Mouse (Mus musculus) 3T3-L1 (cell line): ENCODE data around the gene Rnf224.

Experiments used
- DNase-seq: peaks from one replicate; pipeline ENCODE4 v3.0.0-alpha.2; 2015; ENCODE audit warnings: low read depth, low spot score

Gene Rnf224

DNA sequence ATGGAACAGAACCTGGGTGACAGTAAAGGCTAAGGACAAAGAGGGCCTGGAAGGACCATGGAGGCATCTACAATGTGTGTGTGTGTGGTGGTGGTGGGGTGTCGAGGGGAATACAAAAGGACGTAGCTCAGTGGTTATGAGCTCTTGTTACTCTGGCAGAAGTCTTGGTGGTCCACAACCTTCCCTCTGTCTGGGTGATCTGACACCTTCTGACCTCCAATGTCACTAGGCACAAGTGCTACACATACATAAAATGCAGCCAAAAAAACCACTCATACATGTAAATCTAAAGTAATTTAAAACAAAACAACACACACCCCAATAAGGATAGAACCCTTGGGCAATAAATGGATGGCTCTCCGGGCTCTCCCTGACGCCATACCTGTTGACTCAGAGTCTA is 9.2 kb downstream of the Rnf224 start:
- no peak for DNase-seq

DNA sequence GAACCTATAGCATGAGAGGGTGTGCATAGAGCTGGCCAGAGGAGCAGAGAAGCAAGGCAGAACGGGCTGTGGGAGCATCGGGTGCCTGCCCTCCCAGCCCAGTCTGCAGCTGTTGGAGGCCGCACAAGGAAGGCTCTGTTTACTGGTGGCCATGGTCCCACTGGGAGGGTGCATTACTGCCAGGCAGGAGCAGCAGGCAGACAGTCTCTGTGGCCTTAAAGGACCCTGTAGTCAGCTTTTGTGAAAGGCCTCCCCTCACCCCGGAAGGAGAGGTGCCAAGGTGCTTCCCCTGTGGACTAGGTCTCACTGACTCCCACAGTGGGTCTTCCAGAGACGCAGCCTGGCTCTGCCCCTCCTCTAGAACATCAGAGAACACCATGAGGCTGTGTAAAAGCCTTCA is 9.7 kb downstream of the Rnf224 start:
- DNase-seq, result no peak

DNA sequence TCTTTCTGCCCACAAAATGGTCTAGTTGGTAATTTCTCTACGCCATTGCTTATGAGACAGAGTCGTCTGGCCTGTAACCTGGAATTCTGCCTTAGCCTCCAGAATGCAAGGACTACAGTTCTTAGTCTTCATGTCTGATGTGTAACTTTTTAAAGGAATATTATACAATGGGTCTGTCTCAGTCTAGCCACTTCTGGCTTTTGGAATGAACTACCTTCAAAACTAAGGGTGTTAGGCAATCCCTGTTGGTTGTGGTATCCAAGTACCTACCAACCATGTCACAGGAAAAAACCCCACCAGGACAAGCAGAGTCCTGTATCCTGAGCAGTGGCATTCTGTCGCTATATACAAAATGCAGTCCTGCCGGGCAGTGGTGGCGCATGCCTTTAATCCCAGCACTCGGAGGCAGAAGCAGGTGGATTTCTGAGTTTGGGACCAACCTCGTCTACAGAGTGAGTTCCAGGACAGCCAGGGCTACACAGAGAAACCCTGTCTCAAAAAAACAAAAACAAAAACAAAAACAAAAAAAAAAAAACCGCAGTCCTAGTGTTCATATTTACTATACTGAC is 10.7 kb downstream of the Rnf224 start:
- DNase-seq, result peak; percentile 20

DNA sequence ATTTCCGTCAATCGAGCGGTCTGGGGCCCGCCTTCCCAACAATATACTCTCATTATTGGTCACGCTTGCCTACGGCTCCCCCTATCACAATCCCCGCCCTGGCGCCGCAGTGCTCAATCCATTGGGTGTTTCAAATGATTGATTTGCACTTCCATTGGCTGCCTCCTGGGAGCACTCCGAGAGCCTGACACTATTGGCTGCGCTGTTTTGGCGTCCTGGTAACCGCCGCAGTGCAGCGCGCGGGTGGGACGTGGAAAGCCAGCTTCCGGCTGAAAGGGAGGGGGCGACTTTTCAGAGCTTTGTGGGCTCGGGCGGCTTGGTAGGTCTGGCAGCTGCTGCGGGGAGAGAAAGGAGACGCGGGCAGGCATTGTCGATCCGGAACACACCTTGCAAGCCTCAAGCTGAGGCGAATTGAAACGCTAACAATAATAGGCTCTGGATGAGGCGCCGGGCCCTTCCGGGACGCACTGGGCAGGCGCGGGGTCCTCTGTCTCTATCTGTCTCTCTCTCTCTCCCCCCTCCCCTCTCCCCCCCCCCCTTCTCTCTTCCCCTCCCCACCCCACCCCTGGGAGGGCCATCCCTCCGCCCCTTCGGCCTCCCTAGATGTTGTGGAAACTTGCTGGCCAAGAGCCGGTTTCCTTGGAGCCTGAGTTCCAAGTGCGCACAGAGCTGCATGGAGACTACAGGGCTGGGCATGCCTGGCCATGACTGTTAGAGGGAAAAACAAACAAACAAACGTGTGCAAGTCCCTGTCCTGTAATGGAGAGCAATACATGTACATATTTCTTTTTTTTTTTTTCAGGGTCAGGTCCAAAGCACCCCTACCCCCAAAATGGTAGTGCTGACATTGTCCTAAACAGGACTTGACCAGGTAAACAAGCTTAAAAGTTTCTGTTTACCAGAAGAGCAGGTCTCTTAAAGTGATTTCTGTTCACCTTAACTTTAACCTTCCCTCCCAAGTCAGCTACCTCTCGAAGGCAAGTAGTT is 11.5 kb downstream of the Rnf224 start:
- peak; percentile 99 for DNase-seq

DNA sequence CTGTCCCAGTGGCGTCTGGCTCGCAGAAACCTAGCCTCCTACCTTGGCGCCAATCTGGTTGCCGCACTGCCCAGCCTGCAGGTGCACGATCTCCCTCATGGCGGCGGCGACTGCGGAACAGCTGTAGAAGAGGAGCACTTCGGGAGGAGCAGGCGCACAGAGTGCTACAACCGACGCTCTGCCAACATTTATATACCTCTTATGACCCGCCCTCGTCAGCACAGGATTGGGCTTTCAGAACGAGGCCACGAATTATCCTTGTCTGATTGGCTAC is 12.2 kb downstream of the Rnf224 start, which contains the start of gene Tubb4b:
Gene Tubb4b, minus strand, starts transcription at position 211 of the 274 bp plus-strand sequence.
- DNase-seq, result no peak

DNA sequence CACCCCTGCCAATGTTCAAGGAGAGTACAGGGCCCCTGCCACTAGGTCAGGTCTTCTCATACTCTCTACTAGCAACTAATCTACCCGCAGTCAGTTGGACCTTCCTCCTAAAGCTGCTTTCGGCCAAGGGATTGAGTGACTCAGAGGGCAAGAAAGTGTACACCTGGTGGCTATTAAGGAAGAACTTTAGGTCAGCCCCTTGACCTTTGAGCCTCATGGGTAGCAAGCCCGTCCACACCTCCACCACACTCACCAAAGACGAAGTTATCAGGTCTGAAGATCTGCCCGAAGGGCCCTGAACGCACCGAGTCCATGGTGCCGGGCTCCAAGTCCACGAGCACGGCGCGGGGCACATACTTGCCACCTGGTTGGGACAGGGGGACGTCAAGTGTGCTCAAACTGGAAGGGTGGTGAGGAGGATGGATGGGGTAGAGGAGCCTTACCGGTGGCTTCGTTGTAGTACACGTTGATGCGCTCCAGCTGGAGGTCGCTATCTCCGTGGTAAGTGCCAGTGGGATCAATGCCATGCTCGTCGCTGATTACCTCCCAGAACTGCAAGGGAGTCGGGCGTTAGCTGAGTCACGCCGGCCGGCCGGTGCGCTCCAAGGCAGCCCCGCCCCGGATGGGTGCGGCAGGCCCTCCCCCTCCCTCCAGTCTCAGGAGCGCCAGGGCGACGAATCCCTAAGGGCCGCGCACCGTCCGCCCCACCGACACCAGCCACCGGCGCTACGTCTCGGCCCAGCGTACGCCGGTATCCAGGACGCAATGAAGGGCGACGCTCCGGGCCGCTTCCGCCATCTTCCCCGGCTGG is 12.7 kb downstream of the Rnf224 start:
- DNase-seq, result peak; percentile 81

DNA sequence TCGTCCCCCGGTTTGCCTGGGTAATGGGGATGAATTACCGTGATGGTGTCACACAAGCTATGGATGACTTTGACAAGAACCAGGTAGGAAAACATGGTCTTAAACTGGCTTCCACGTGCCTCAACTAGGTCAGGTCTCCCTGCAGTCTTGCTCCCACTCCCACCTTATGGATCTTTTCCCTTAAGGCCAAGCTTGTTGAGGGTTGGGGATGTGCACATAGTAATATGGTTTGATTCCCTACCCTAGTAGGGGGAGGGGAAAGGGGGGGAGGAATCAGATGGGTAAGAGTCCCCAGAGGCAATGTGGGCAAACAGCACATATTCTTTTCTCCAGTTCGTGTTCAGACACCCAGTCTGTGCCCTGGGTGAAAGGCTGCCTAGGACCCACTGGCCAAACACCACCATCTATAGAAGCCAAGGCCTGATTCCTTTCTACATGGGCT is 15.2 kb downstream of the Rnf224 start:
- no peak for DNase-seq

DNA sequence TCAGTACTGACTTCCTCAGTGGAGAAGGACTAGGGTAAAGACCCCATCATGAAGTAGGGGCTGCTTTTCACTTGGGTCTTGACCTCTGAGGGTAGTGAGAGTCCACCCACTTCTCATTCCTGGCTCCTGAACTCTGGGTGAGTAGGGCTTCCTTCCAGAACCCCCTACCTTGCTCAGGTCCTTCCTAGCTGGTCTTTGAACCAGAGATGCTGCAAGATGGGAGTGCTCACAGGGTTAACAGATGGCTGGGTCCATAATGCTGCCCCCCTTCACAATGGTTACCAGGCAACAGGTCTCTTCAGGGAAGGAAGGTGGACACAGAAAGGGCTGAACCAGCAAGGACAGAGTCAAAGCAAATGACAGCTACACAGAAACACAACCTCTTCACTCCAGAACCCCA is 18.1 kb downstream of the Rnf224 start, which contains the start of gene Fam166a:
Gene Fam166a, plus strand, starts transcription at position 301 of the 400 bp plus-strand sequence.
- no peak for DNase-seq

DNA sequence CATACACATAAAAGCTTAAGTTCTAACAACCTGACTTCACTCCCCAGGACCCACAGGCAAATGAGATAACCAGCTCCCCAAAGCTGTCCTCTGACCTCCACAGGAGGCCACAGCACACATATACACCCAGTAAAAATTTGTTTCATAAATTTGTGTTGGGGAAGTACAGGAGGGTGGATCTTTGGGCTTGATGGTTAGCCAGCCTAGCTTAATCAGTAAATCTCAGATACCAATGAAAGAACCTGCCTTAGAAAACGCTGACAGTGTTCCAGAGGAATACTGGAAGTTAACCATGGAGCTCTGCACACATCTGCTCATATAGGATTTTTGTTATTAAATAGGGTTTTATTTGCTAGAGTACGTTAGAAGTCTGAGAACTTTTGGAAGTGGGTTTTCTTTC is 18.9 kb downstream of the Rnf224 start:
- DNase-seq, result no peak

DNA sequence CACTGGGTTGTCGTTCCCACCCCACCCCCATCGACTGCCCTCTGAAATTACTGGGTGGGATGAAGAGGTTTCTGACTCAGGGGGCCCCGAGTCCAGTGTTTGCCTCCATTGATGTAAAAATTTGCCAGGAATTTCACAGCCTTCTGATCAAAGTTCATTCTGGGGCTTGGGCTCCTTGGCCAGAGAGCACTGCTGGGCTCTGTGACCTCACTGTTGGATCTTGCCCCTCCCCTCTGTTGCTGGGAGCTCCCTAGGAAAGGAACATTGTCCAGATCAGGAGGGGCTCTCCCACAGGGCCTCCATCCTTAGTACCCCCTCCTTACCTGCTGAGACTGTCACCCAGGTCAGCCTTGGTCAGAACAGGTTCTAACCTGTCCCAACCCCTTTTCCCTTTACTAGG is 22.1 kb downstream of the Rnf224 start, which contains the start of gene Stpg3:
Gene Stpg3, minus strand, starts transcription at position 194 of the 400 bp plus-strand sequence.
- DNase-seq, result no peak

DNA sequence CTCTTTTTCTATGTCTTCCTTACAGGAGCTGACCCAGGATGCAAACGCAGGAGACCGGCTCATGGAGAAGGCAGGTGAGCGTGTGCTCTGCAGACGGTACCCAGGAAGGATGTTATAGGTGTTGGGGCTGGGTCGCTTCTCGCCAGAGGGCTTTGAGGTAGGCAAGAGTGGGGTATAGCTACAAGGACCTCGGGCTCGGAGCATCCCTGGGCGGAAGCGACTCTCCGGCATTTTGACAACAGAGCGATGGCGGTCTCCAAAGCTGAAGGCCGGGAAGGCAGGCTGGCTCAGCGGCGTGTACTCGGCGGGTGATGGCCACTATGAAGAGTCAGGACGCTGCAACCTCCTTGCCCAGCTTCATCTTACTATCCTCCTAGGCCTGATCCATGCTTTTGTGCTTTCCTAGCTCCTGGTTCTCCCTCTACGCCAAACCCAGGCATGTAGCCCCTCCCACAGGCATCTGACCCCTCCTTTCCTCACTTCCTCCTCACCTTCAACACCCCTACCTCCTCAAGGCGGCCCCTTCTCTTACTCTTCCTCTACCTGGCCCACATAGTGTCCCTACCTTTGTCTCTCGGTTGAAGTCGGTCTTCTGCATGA is 23.2 kb downstream of the Rnf224 start:
- no peak for DNase-seq

DNA sequence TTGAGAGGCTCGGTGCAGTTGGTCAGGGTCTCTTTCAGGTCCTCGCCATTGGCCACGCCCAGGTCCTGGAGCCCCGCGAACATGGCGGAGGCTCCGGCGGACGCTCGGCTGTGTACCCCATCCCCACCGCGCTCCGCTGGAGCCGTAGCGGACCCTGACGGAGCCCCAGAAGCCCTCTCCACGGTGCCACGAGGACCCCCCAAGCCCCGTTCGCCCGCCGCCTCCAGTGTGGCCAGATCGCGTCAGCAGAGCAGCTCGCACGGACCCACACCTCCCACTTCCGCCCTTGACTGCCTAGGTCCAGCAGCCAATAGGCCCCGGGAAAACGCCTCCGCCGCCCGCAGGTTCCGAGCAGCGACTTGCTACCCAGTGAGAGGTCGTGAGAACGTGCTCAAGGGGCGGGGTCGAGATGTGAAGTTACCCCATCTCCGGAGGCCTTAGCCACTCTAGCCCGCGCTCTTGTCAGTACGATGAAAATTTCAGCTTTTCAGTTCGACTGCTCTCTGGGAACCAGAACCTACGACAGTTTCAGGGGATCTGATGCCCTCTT is 25.4 kb downstream of the Rnf224 start, which contains the start of gene Nelfb:
Gene Nelfb, minus strand, starts transcription at position 369 of the 550 bp plus-strand sequence.
- DNase-seq, result peak; percentile 95

DNA sequence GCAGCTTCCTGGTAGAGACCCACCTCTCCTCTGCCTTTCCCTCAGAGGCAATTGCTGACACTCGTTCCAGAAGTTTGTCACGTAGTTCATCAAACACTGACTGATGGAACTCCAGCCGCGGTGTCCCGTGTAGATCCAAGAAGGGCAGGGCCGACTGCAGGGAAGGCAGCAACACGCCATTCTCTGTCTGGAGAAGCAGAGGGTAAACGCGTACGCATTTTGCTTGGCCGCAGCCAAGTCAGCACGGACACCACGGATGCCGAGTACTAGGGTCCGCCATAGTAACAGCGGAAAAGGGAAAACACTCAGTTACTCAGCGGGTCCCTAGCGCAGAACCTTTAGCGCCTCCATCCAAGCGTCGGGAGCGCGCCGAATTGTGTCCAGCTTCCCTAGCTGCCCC is 25.9 kb downstream of the Rnf224 start:
- no peak for DNase-seq

DNA sequence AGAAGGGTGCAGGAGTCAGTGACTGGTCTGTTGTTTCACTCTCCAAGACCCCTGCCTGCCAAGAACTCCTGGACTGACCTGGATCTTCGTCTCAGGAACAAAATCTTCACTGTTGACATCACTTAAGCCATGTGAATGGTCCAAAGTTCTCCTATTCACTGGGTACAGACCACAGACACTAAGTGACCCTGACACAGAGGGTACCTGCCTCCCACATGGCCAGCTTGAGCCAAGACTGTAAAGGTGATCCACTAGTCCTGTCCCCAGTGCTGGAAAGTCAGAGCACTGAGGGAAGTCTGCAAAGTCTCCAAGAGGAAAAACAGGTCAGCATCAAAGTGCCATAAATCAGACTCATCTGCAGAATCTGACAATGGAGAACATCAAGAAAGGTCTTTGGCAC is 29.0 kb downstream of the Rnf224 start:
- no peak for DNase-seq

DNA sequence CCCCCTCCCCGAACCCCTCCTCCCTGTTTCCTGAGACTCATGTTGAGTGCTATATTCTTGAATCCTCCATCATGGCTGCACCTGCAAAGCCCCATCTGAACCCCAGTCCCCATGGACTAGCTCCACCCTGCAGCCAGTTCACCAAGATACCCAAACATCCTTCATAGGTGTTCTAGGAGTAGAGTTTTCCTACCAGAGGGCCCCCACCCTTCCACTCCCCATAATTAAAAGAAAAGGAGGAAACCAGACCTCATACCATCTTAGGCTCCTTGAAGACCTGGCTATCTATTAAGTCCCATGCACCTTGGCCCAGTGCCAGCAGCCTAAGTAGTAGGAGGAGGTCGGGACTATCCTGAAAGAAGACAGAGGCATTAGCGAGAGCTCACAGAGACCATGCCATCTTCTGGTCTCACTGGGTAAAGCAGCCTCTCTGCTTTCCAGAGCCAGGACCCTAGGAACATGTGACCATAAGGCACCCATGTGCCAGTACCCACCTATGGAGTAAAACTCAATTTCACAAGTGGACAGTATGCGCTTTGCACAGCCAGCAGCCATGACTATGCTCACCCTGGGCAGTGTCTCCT is 32.9 kb downstream of the Rnf224 start:
- no peak for DNase-seq

DNA sequence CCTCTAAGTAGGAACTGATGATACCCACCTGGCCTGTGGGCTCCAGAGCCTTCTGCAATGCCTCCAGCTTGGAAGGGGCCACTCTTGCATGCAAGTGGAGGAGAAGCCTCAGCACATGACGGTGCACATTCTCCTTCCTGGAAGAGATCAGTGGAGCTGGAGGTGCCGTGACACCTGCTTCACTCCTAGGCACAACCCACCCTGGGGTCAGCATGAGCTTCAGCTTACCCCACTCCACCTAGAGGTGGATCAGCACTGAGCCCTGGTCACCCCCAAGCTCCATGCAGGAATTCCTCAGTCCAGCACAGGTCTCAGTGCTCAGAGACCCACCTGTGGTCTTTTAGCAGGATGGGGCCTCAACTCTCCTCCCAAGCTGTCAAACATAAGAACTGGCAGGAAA is 36.0 kb downstream of the Rnf224 start:
- no peak for DNase-seq

DNA sequence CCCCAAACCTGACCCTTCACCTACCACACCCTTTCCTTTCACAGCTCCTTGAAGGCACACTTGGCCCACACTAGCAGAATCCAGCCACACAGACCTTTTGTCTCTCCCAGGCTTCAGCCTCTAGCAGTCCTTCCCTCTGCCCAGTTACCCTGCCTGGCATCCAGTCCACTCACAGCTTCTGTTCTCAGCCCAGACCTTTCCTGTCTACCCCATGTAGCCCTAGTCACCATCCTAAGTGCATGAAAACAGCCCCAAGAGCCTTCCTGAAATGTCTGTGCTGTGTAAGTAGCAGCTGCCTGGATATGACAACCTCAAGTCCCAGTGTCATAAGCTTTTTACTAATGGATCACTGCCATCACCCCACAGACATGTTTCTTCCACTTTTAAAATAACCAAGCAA is 38.6 kb downstream of the Rnf224 start:
- DNase-seq, result no peak

DNA sequence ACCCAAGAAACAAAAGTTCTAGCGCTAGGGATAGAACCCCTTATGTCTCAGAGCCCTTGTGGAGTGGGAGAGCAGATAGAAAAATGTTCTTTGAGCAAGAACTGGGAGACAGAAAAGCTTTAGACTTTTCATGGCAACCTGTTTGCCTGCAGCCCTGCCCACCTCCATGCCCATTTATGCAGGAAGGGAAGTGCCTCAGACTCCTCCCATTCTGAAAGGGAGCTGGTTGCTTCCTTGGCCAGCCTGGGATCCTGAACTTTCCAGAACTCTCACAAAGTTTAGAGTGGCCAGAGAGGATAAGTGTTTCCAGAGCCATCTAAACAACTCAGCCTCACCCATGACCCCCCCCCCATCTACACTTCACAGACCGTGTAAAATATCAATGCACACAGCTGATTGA is 39.4 kb downstream of the Rnf224 start:
- DNase-seq, result peak; percentile 48

DNA sequence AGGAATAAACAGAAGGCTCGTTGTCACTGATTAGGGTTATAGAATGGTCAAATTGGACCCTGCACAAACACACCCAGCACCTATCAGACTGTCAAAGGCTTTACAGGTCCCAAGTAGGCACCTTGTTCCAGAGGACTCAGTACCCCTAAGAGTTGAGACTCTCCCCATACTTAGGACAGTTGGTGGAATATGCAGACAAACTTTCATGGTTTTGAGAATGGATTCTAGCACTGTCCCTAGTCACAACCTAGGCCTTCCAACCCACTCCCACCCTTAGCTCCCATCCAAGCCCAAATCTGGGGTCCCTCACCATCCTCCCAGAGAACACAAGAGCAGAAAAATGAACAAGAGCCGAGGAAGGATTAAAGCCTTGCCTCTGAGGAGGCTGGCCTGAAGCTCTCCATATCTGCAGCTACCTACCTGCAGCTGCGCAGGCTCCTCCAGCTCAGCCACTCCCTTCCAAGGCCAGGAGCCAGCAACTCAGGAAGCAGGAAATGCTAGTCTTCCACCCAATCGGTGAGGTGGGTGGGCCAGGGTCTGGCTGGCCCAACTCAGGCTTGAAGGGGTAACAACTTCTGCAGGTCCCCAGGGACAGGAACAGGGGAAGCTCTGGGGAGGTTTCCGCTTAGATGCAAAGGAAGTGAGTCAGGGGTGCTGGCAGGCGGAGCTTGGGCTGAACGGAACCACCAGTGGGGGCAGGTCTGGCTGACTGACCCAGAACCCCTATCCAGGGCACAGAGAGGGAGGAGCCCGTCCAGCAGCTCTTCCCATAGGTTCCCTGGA is 40.2 kb downstream of the Rnf224 start, which contains the start of gene Tor4a:
Gene Tor4a, minus strand, starts transcription at position 715 of the 783 bp plus-strand sequence.
- DNase-seq, result peak; percentile 87
